Mouse (Mus musculus): Measurements from ENCODE around the gene Lbx2.

Gene Lbx2

GRCm38 (mm10) chr6:83115011-83115671 is 29.0 kb downstream of the Lbx2 start, which contains the start of gene Mogs:
Gene Mogs (plus strand): TSS chr6:83115496.
- peak; percentile 96 for DNase-seq

- DNase-seq, result no peak
These were observed 29.7 kb downstream of the Lbx2 start for GRCm38 (mm10) chr6:83115682-83116372.

GRCm38 (mm10) chr6:83116373-83117164 is 30.4 kb downstream of the Lbx2 start:
- DNase-seq, result no peak

GRCm38 (mm10) chr6:83117165-83117438 is 30.9 kb downstream of the Lbx2 start:
- no peak for DNase-seq

GRCm38 (mm10) chr6:83117616-83118015 is 31.4 kb downstream of the Lbx2 start:
- DNase-seq, result no peak

GRCm38 (mm10) chr6:83118369-83118768 is 32.2 kb downstream of the Lbx2 start:
- DNase-seq, result no peak

GRCm38 (mm10) chr6:83118825-83119733 is 32.9 kb downstream of the Lbx2 start:
- no peak for DNase-seq

- DNase-seq, result no peak
These were observed 33.5 kb downstream of the Lbx2 start for GRCm38 (mm10) chr6:83119734-83120051.

- DNase-seq, result peak; percentile 96
These were observed 35.0 kb downstream of the Lbx2 start, which contains the start of gene Wbp1 for GRCm38 (mm10) chr6:83120930-83121862. Gene Wbp1 (minus strand): TSS chr6:83121559.

- DNase-seq, result peak; percentile 58
These were observed 35.9 kb downstream of the Lbx2 start for GRCm38 (mm10) chr6:83121863-83122710.

GRCm38 (mm10) chr6:83122961-83123360 is 36.8 kb downstream of the Lbx2 start:
- no peak for DNase-seq

GRCm38 (mm10) chr6:83124851-83125312 is 38.7 kb downstream of the Lbx2 start:
- peak; percentile 96 for DNase-seq

- DNase-seq, result no peak
These were observed 39.2 kb downstream of the Lbx2 start, which contains the start of gene Ino80b for GRCm38 (mm10) chr6:83125331-83125730. Gene Ino80b (minus strand): TSS chr6:83125431.

GRCm38 (mm10) chr6:83127419-83127818 is 41.3 kb downstream of the Lbx2 start:
- DNase-seq, result no peak

- no peak for DNase-seq
These were observed 45.4 kb downstream of the Lbx2 start for GRCm38 (mm10) chr6:83131469-83132034.

- DNase-seq, result no peak
These were observed 46.2 kb downstream of the Lbx2 start for GRCm38 (mm10) chr6:83132176-83132919.

GRCm38 (mm10) chr6:83134226-83134625 is 48.1 kb downstream of the Lbx2 start:
- DNase-seq, result no peak

- no peak for DNase-seq
These were observed 48.9 kb downstream of the Lbx2 start, which contains the start of gene Rtkn for GRCm38 (mm10) chr6:83134951-83135513. Gene Rtkn (plus strand): TSS chr6:83135463.

GRCm38 (mm10) chr6:83135571-83136161 is 49.5 kb downstream of the Lbx2 start:
- DNase-seq, result peak; percentile 49
